Mouse (Mus musculus): ENCODE data around the gene Slc36a3.

GRCm38 (mm10) chr11:55087006-55087405 is 64.5 kb downstream of the Slc36a3 start:
- TF ChIP-seq POLR2A (IDR thresholded peaks at IDR 0.05; ENCODE audit: low read depth, low read length): no peak
- peak; percentile 80 for TF ChIP-seq CTCF (IDR thresholded peaks at IDR 0.05; ENCODE audit: borderline replicate concordance, insufficient read depth, low read length)

Data from embryonic fibroblast, embryonic 13.5 days (primary cell).